Mouse (Mus musculus): ENCODE measurements at regions not wholly inside any gene's neighbourhood (a gene's known extent, or its start where the extent isn't known, plus 50 kb on each side); places are given as distances from the start of the nearest gene placed in this dataset.

DNA sequence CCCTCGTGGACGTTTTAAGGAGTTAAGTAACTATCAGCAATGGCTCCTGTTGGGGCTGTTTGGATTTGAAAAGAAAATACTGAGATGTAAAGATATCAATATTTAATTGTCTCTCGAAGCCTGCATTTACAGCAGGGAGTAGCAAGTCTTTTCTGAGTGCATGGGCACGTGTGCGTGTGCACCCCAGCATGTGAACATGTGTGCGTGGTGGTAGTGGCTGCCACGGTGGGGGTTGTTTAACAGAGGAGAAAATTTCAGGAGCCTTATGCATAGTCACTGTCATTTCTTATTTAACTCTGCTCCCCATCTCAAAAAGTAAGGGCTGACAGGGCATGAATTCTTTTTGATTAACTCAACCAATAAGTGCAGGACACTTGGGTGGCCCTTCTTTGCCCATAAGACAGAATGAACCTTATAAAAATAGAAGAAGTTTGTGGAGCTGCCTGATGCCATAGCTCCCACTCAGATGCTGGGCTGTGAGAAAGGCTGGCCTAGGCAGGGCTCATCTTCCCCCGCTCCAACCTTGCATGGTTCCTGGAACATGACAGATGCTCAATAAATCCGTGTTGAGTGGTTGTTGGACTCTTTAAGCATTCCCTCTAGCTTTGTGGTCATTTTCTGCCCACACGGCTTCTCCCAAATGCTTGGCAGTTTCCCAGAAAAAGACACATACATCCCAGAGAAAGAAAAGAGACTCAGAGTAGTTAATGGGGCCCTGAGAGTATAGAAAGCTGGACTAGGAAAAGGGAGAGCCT is 294.2 kb upstream of the Gm4791 start:
- no peak overlapping the region for H3K4me3 ChIP-seq
- peaks cover 29% of the 10 kb centered on the region for H3K4me1 ChIP-seq (replicated peaks)
- DNase-seq (ENCODE audit: low spot score) = no peak
- WGBS = 82% methylated on average over 10 of the region's 10 CpGs
- H3K9me3 ChIP-seq = no peaks in the 10 kb centered on the region
- H3K36me3 ChIP-seq = no peaks in the 10 kb centered on the region
- H3K27ac ChIP-seq = peak overlapping the region; percentile 67; the same call in 1 of the 2 replicates
- peaks cover 22% of the 10 kb centered on the region; the same call in 1 of the 2 replicates for H3K27me3 ChIP-seq (ENCODE audit: insufficient read depth, poor library complexity, severe bottlenecking)

DNA sequence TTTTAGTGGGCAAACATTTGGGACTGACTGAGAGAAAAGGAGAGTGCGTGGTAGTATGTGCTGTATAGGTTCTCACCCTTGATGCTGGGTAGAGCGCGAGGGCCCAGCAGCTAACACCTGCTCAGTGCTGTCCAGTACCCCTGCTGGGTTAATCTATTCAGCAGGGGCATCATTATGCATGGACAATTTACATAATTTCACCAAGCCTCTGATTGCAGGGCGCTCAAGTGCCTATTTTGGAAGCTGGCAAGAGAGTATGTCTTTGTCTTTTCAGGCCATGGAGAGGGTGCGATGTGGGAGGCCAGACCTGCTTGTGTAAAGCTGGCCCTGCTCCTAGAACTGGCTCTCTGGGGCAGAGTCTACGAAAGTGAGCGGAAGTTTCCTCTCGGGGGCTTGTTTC is 294.9 kb upstream of the Gm4791 start:
- Histone ChIP-seq H3K27ac (peak overlapping the region; percentile 67; the same call in 1 of the 2 replicates), H3K27me3 (ENCODE audit: insufficient read depth, poor library complexity, severe bottlenecking) (peaks cover 22% of the 10 kb centered on the region; the same call in 1 of the 2 replicates), H3K9me3 (no peaks in the 10 kb centered on the region), H3K36me3 (no peaks in the 10 kb centered on the region), H3K4me1 (replicated peaks) (peaks cover 29% of the 10 kb centered on the region), H3K4me3 (no peak overlapping the region)
- 48% methylated on average over 8 of the region's 8 CpGs for WGBS
- DNase-seq (ENCODE audit: low spot score) = peak; percentile 7

DNA sequence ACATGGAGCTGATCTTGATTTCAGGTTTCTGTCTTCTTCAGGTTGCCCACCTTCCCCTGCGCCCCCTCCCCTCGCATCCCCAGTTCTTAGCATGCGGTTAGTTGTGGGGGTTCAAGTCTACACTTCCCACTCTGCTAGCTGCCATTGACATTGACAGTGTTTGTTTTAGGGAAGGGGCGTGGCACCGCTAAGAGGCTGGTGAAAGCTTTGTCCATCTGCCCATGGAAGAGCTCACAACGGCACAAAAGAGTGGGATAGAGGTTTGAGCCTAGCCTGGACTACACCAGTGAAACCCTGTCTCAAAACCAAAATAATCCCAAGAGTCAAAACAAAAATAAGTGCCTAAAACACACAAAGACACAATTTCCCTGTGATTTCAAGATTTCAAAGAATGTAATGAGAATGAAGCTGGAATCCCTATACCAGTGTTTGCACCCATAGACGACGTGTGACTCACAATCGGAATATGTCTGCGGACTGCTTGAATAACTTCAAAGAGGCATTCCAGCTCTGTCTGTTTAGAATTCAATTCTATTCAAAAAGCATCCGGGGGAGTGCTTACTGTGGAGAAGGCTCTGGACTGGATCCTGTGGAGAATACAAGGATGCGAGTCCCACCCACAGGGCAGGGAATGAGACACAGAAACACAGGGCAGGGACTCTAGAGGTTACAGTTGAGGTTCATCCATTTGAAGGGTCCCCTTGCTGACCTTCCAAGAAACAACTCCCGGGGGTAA is 295.5 kb upstream of the Gm4791 start:
- 50% methylated on average over 13 of the region's 13 CpGs for WGBS
- Histone ChIP-seq H3K4me1 (replicated peaks) (peaks cover 29% of the 10 kb centered on the region), H3K9me3 (no peaks in the 10 kb centered on the region), H3K4me3 (no peak overlapping the region), H3K27ac (peak overlapping the region; percentile 75), H3K27me3 (ENCODE audit: insufficient read depth, poor library complexity, severe bottlenecking) (peaks cover 22% of the 10 kb centered on the region; the same call in 1 of the 2 replicates), H3K36me3 (no peaks in the 10 kb centered on the region)
- DNase-seq (ENCODE audit: low spot score) = peak; percentile 9

DNA sequence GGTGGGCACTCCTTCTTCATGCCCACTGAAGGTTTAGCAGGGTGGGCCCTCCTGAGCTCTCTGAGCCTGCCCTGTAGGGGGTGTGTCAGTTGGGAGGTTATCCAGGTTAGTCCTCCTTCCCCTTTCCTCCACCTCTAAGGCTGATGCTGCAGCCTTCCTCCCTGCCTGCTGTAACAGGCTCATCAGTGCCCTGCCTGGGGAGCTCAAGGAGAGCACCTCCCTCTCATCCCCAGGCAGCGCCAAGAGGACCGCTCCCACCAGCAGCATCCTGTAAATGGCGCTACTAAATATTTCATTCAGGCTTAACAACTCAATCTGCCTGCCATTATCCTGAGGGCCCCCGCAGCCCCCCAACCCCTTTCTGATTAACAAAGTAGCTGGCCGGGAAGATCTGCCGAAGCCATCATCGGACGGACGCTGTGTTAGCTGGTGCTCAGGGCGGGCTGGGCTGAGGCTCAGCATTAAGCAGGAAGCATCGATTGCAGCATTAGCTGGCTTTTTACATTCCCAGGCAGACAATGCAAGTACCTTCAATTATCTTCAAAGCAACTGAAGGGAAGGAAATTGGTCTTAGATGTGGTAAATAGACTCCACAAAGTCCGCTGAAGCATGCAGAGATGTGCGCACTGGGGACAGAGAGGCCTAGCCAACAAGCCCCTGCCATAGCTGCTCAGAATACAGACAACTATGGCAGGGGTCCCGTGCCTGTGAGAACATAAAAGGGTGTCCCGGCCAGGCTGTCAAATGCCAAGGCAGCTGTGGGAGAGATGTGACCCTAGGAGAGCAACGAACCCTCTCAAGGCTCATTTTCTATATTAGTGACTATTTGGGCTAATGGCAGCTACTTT is 296.3 kb upstream of the Gm4791 start:
- Histone ChIP-seq H3K9me3 (no peaks in the 10 kb centered on the region), H3K27ac (peak overlapping the region; percentile 75), H3K36me3 (no peaks in the 10 kb centered on the region), H3K4me3 (no peak overlapping the region; the same call in 1 of the 2 replicates), H3K27me3 (ENCODE audit: insufficient read depth, poor library complexity, severe bottlenecking) (peaks cover 20% of the 10 kb centered on the region; the same call in 1 of the 2 replicates), H3K4me1 (replicated peaks) (peaks cover 29% of the 10 kb centered on the region)
- peak; percentile 5 for DNase-seq (ENCODE audit: low spot score)
- WGBS = 26% methylated on average over 16 of the region's 16 CpGs

DNA sequence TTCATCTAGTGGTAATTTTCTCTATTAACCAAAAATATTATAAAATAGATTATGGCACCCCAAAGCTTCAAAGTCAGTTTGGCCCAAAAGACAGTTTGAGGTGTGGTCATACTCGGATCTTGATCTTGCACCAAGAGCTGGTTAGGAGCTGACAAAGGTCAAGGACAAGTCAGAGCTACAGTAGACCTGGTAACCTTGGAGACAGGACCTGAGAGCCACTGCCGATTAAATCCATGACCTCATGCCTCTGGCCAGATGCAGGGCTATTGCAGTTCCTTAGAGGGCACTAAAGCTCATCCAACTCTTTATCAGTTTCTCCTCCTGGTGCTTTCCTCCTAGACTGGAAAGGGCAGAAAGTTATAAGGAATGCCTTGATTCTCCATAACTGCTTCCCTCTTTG is 302.4 kb upstream of the Gm4791 start:
- Histone ChIP-seq H3K4me1 (replicated peaks) (no peaks in the 10 kb centered on the region), H3K27ac (no peak overlapping the region), H3K4me3 (no peak overlapping the region), H3K27me3 (ENCODE audit: insufficient read depth, poor library complexity, severe bottlenecking) (no peaks in the 10 kb centered on the region), H3K9me3 (no peaks in the 10 kb centered on the region), H3K36me3 (no peaks in the 10 kb centered on the region)
- DNase-seq (ENCODE audit: low spot score) = no peak
- 76% methylated on average over 2 of the region's 2 CpGs for WGBS

DNA sequence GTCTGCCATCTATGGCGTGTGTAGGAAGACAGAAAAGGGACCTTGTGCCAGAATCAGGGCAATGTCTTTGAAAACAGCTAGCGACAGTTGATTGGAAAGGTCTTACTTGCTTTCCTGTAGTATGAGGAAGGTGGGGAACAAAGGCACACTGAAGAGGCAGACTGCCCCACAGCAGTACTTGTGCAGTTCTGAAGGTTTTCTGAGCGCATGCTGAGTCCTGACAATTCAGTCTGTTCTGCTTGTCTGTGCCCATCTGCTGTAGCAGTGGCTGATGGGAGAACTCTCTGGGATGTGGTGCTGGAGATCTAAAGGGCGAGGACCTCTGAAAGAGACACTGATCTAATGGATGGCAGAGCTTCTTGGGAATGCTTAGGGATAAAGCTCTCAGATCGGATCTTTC is 309.2 kb upstream of the Gm4791 start:
- Histone ChIP-seq H3K4me1 (replicated peaks) (peaks cover 6% of the 10 kb centered on the region; the same call in 1 of the 2 replicates), H3K27ac (no peak overlapping the region), H3K27me3 (ENCODE audit: insufficient read depth, poor library complexity, severe bottlenecking) (0 out of 2 replicates have a peak, but pooled peaks cover 3% of the 10 kb centered on the region), H3K9me3 (no peaks in the 10 kb centered on the region), H3K4me3 (no peak overlapping the region), H3K36me3 (no peaks in the 10 kb centered on the region)
- no peak for DNase-seq (ENCODE audit: low spot score)
- 68% methylated on average over 5 of the region's 5 CpGs for WGBS

DNA sequence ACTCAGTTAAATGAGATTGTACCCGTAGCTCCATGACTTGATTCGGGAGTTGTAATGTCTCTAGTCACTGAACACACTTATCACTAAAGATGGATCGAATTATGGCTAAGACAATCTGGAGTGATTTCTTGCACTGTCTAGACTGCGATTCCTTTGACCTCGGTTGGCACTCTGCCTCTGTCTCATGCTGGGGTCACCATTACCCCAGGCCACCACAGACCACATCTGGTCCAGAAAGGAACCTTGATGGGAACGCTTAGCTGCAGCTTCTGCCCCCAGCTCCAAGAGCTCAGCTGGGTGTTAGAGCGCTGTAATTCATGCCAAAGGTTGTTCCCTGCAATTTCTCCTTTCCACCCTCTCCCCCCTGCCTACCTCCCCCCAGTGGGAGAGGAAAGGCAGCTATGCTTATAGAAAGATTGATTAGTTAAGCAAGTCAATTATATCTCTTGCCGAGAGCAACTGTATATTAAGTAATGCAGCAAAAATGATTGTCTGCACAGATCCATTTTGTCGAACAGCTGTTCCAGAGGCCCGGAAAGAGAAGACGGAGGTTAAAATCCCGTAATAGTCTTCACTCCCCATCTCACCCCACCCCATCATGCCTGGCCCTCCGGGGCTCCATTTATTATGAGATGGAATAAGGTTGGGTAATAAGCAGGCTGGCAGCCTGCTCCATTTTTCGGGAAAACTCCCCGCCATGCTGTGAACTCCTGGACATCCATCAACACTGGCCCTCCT is 314.3 kb upstream of the Gm4791 start:
- H3K4me3 ChIP-seq = no peak overlapping the region
- 0 out of 2 replicates have a peak, but pooled peaks cover 2% of the 10 kb centered on the region for H3K27me3 ChIP-seq (ENCODE audit: insufficient read depth, poor library complexity, severe bottlenecking)
- H3K27ac ChIP-seq = no peak overlapping the region
- 72% methylated on average over 15 of the region's 15 CpGs for whole genome bisulfite sequencing
- no peaks in the 10 kb centered on the region for H3K36me3 ChIP-seq
- H3K4me1 ChIP-seq (replicated peaks) = peaks cover 7% of the 10 kb centered on the region; the same call in 1 of the 2 replicates
- no peak for DNase-seq (ENCODE audit: low spot score)
- H3K9me3 ChIP-seq = no peaks in the 10 kb centered on the region

DNA sequence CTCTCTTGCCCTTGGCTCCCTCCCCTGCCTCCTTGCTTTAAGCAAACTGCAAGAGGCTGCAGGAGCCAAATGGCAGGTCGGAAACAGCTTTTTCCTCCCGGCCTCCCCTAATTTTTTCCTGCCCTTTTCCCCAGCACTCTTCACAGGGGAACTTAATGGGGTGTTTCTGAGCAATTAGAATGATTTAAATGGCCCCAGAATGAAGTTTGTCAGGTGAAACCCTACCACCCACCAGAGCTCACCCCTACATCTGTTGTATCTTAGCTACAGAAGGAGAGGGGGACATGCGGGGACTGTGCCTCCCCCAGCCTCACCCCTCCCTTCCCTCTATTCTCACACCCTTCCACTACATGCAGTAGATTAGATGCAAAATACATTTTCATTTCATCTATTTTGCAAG is 326.5 kb upstream of the Gm4791 start:
- 59% methylated on average over 3 of the region's 3 CpGs for WGBS
- Histone ChIP-seq H3K27ac (no peak overlapping the region), H3K4me3 (no peak overlapping the region), H3K27me3 (ENCODE audit: insufficient read depth, poor library complexity, severe bottlenecking) (no peaks in the 10 kb centered on the region), H3K4me1 (replicated peaks) (0 out of 2 replicates have a peak, but pooled peaks cover 4% of the 10 kb centered on the region), H3K9me3 (no peaks in the 10 kb centered on the region), H3K36me3 (no peaks in the 10 kb centered on the region)
- DNase-seq (ENCODE audit: low spot score) = no peak

DNA sequence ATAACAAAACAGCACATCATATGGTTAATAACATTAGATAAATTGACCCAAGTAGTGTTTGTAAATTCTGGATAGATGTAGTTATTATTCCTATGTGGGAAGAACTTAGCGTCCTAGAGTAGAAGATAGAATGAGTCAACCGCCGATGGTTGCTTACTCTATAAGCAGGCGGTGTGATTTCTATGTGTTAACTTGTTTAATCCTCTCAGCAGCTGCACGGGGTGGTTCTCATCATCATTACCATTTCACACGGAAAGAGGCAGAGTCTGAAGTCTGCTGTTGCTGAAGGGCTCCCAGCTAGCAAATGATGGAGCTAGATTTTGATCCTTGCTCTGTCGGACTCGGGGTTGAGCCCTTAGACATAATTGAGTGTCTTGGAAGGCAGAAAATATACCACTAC is 334.6 kb upstream of the 4931429L15Rik start:
- no peak overlapping the region for H3K27ac ChIP-seq
- H3K4me3 ChIP-seq = no peak overlapping the region
- WGBS = 87% methylated on average over 8 of the region's 8 CpGs
- H3K4me1 ChIP-seq (replicated peaks) = no peaks in the 10 kb centered on the region
- no peaks in the 10 kb centered on the region for H3K9me3 ChIP-seq
- H3K36me3 ChIP-seq = no peaks in the 10 kb centered on the region
- H3K27me3 ChIP-seq (ENCODE audit: insufficient read depth, poor library complexity, severe bottlenecking) = peaks cover 5% of the 10 kb centered on the region; the same call in 1 of the 2 replicates
- no peak for DNase-seq (ENCODE audit: low spot score)

DNA sequence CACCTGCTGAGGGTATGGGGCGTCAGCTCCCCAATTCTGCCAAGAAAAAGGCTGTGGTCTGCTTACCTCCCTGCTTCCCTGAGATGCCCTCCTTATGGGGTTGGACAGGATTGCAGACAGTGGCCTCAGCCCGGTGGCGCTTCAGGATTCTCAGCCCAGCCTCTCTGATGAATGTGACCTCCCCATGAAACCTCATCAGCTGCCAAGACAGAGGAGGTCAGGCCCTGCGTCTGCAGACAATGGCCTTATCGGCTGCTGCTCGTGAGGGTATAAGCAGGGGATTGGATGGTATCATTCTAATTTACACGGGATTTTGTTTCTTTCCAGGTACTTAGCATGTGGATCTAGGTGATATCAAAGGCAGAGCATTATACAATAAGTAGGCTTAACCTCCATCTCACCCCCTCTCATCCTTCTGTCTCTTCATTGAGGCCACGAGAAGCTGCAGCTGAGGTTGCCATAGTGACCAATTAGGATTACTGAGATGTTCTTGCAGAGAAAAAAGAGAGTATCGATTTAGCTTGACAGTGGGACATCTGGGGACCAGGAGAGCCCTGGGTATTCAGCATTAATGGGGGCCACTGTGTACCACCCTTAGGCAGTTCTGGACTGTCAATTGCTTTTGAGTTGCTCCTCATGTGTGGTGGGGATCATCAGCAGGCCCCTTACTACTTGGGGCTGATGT is 327.6 kb upstream of the 4931429L15Rik start:
- H3K4me1 ChIP-seq (replicated peaks) = peaks cover 34% of the 10 kb centered on the region
- no peak overlapping the region for H3K4me3 ChIP-seq
- peak overlapping the region; percentile 62 for H3K27ac ChIP-seq
- no peaks in the 10 kb centered on the region for H3K36me3 ChIP-seq
- no peaks in the 10 kb centered on the region for H3K9me3 ChIP-seq
- peak; percentile 28 for DNase-seq (ENCODE audit: low spot score)
- peaks cover 5% of the 10 kb centered on the region; the same call in 1 of the 2 replicates for H3K27me3 ChIP-seq (ENCODE audit: insufficient read depth, poor library complexity, severe bottlenecking)
- WGBS = 36% methylated on average over 9 of the region's 9 CpGs

DNA sequence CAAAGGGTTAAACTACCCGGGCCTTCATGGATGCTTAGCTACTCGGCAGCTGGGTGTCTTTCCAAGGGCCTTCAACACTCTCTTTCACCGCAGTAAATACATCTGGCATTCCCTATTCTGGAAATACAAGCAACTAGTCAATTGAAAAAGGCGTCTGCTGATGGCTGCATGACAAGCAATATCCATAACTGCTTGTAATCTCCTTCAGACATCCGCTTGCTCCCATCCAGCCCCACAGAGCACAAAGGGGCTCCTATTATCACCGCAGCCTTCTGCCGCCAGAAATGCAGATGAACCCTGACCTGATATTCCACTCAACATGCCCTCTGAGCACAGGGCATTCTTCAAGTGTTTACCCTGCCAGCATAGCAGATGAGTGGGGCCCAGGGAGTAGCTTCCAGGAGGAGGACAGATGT is 325.7 kb upstream of the 4931429L15Rik start:
- peak; percentile 41 for DNase-seq (ENCODE audit: low spot score)
- H3K27me3 ChIP-seq (ENCODE audit: insufficient read depth, poor library complexity, severe bottlenecking) = no peaks in the 10 kb centered on the region
- 21% methylated on average over 7 of the region's 7 CpGs for WGBS
- H3K4me1 ChIP-seq (replicated peaks) = peaks cover 34% of the 10 kb centered on the region
- H3K9me3 ChIP-seq = no peaks in the 10 kb centered on the region
- H3K36me3 ChIP-seq = no peaks in the 10 kb centered on the region
- no peak overlapping the region for H3K4me3 ChIP-seq
- H3K27ac ChIP-seq = peak overlapping the region; percentile 50; the same call in 1 of the 2 replicates
